Mouse (Mus musculus): ENCODE results near the gene Samd14.
"Not testable (repeated sequence)": the region's sequence is repeated elsewhere in the genome, so short reads cannot be mapped to it uniquely, and the experiment has no call there.

Samd14 gene

DNA sequence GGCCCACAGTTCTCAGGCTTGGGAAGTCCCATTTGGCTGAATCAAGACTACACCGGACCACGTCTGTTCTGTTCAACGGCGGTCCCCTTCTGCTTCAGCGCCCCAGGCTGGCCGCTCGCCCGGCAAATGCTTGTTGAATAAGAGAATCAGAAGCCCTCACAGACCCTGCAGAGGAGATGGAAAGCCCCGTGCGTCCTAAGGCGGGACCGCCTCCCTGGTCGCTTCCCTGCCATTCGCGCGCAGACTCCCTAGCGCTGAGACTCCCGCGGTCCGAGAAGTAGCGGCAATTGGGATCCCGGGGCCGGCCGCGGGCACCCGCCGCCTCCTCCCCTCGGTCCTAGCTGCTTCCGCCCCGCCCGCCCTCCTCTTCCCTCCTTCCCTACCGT is at the start of gene Samd14:
Gene Samd14 (plus strand): TSS at position 251 of the 386 bp plus-strand sequence.
- no peak for DNase-seq (ENCODE audit: low read depth)

DNA sequence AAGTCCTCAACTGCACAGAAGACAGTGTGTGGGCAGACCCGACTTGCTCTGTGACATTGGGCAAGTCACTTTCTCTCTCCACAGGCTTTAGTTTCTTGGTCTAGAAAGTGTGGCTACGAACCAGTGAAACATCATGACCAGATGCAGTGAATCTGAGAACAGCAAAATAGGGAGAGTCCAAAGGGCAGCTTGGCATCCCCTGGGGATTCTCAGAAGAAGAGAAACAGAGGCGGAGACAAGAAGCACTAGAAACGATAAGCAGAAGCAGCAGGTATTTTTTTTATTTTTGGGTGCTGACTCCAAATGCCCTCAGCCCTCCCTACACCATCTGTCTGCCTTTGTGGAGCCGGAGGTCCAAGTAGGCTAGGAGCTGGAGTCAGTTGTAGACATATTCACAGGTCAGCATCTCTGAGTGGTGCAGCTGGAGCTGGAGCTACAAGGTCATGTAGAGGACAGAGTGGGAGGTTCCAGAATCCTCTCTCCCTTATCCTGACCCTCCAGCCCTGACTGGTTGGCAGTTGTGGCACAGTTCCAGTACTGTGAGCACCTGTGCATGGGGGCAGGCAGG is 47.1 kb upstream of the Samd14 start:
- no peak for DNase-seq (ENCODE audit: low read depth)

GRCm38 (mm10) chr11:94967419-94967818 is 42.3 kb upstream of the Samd14 start, which contains the start of gene Hils1:
Hils1 (plus strand) TSS chr11:94967593.
- DNase-seq (ENCODE audit: low read depth), result no peak

DNA sequence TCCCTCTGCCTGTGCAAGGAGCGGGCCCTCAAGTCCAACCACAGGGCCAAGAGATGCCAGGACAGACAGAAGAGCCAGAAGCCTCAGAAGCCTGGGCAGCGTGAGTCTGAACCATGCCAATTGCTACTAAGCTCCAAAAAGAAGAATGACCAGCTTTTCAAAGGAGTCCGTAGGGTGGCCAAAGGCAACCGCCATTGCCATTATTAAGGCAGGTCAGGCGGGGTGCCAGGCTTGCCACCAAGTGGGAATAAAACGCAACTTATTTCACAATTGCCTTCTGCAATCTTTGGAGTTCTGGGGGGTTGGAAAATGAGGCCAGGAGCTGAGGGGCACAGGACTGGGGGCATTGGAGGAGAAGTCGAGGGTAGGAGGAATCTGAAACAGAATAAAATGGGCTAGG is 41.5 kb upstream of the Samd14 start:
- no peak for DNase-seq (ENCODE audit: low read depth)

DNA sequence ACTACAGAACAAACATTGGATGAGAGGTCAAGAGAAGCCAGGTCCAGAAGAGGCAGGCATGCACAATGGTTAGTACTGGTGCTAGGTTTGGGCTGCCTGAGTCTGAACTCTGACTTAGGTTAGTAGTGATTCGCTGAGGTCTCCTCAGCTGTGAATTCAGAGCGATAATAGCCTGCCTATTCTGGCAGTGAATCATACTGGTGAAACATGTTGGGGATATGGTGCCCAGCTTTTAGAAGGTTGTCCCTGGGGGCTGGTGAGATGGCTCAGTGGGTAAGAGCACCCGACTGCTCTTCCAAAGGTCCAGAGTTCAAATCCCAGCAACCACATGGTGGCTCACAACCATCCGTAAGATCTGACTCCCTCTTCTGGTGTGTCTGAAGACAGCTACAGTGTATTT is 40.0 kb upstream of the Samd14 start:
- DNase-seq (ENCODE audit: low read depth), result not testable (repeated sequence)

- no peak for DNase-seq (ENCODE audit: low read depth)
These were observed 39.3 kb upstream of the Samd14 start for GRCm38 (mm10) chr11:94970210-94970943.

DNA sequence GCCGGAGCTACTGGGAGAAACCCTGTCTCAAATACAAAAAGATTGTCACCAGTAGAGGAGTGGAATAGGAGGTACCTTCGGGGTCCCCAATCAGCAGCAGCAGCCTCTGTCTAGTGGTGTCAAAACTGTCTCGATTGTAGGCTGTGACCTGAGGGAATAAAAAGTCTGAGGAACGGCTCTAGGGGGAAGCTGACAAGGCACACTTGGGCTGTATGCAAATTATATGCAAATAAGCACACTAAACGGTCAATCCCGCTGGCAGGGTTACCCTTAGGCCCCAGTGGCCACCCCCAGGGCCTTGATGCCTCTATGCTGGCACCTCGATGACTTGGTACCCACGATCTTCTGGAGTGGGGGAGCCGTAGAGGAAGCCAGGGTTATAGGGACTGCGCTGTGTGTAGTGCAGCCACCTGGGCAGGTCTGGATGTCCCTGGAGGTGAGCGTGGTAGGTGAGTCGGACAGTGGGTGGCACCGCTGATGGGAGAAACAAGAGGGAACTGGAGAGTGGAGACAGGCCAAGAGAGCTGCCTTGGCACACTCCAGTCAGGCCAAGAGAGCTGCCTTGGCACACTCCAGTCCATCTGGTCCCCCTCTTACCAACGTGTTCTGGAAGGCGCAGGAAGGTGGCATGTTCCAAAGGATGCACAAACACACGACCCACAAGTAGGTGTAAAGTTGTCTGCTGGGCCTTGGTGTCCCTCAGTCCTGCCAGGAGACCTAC is 37.6 kb upstream of the Samd14 start:
- DNase-seq (ENCODE audit: low read depth), result no peak

GRCm38 (mm10) chr11:94972887-94973286 is 36.8 kb upstream of the Samd14 start:
- no peak for DNase-seq (ENCODE audit: low read depth)

DNA sequence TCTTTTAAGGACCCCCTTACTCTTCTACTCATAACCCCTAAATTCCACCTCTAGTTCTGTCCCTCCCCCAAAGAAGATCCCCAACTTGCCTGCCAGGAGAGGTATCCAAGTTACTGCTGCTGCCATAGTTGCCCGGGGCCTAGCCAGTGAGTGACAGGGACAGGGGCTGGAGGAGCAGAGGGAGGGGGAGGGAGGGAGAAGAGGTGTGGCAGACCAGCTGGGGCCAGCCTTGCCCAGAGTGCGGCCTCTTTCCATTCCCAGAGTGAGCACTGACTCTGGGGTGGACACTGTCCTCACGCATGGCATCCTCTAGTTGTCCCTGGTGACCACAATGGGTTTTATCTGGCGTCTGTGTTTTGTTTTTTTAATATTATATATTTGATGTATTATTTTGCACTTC is 36.4 kb upstream of the Samd14 start:
- no peak for DNase-seq (ENCODE audit: low read depth)

DNA sequence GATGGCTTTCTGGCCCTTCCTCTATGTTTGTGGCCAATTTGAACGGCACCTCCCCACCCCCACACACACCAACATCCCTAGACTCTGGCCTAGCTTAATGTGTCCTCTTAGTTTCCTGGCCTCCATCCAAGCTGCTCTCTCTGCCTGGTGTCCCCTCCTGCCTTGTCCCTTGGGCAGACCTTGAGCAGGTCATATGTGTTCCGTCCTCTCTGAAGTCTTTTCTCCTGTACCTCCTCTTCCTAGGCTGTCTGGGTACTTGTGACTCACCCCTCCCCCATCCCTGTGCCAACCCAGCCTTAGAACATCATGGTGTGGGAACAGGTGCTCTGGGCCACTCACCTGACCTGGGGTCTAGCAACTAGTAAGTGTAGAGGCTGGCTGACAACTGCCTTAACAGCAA is 34.7 kb upstream of the Samd14 start:
- DNase-seq (ENCODE audit: low read depth), result no peak

GRCm38 (mm10) chr11:94976199-94976598 is 33.5 kb upstream of the Samd14 start, which contains the start of gene Sgca:
Sgca (minus strand) TSS chr11:94976327.
- no peak for DNase-seq (ENCODE audit: low read depth)

DNA sequence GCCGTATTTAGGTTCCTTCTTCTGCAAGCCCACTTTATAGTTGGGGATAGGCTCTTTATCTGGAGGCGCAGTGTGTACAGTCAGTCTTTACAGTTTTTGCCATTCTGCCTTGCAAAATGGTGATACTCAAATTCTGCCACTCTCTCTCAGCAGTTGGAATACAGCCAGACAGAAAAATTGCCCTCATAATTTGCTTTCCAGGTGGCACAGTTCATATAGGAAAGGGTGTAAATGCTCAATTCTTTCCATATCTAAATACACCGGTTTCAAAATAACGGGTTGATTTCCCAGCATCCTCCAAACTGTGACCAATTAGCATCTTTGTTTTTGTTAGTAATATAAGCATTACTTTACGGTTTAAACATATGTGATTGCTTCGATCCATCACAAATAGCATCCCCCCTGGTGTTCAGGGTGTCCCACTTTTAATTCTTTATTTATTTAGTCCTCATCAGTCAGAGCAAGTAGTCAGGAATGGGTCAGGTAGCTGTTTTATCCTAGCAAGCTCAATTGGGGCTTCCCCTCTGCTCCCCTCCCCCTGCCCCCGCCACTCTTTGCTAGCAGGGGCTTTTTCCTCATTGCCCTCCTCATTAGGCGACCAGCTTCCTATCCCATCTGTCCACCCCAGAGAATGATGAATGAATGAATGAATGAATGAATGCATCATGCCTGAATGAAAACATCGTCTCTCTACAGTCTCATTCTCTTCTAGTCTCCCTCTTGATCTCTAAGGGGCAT is 31.3 kb upstream of the Samd14 start:
- DNase-seq (ENCODE audit: low read depth), result no peak

DNA sequence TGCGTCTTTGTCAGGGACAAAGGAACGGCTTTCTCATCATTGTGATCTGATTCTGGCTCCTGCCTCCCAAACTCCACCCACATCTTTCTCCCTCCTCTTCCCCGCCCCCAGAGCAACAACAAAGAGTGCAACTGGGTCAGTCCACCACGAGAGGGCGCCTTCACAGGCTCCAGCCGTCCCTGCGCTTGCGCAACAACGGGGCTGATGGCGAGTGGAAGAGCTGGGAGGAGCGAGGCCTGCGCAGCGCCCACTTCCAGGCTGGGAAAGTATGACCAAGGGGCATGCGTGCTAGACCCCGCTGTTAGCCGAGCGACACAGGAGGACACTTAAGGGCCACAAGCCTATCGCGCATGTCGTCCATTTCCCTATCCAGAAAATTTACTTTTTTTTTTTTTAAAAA is 30.7 kb upstream of the Samd14 start:
- peak; percentile 93 for DNase-seq (ENCODE audit: low read depth)

- DNase-seq (ENCODE audit: low read depth), result no peak
These were observed 30.1 kb upstream of the Samd14 start for GRCm38 (mm10) chr11:94979462-94980179.

DNA sequence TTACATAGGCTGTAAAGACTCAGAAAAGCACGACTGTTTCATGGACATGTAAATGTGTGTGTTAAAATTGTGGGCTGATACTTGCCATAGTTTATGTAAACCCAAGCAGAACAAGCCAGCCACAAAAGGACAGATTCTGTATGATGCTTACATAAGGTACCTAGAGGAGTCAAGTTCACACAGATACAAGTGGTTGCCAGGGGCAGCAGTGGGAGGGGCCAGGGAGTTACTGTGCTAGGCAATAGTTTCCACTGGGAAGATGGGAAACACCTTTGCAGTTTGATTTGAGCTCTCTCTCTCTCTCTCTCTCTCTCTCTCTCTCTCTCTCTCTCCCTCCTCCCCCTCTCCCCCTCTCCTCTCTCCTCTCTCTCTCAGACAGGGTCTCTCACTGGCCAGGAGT is 24.5 kb upstream of the Samd14 start:
- DNase-seq (ENCODE audit: low read depth), result no peak

- DNase-seq (ENCODE audit: low read depth), result no peak
These were observed 23.9 kb upstream of the Samd14 start for GRCm38 (mm10) chr11:94985822-94986221.

DNA sequence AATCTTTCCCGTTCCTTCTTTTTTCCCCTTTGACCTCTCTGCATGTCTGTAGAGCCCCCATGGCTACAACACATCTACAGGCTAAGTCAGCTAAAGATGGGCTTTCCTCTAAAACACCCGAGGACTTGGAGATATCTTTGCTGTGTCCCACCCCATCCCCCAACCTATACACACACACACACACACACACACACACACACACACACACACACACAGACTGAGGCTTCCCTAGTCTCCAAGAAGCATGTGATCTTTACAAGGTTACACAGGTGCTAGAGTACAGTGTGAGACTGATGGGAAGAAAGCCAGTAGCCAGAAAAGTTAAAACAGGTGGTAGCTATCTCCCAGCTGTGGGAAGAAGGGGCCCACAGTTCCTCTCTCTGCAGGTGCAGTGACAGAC is 23.2 kb upstream of the Samd14 start:
- DNase-seq (ENCODE audit: low read depth), result no peak

- no peak for DNase-seq (ENCODE audit: low read depth)
These were observed 22.3 kb upstream of the Samd14 start for GRCm38 (mm10) chr11:94987341-94987740.

- DNase-seq (ENCODE audit: low read depth), result no peak
These were observed 21.8 kb upstream of the Samd14 start for GRCm38 (mm10) chr11:94987851-94988250.

- no peak for DNase-seq (ENCODE audit: low read depth)
These were observed 20.7 kb upstream of the Samd14 start for GRCm38 (mm10) chr11:94988780-94989561.

DNA sequence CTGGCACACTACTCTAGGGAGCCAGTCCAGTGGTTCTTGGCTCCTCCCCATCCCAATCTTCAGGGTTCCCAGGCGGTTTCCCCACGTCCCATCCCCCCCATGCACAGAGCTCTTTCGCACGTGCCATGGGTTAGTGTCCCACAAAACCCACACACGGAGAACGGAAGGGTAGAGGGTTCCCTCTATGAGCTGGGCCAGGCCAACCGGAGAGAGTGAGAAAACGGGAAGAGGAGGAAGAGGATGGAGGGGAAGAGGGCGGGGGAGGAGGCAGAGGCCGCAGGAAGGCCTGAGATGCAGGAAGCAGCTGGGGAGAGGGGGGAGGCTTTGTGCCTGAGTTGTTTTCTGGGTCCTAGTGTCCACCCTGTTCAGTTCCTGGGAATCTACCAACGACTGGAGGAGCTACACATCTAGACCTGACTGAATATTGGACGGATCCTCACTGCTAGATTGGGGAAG is 20.1 kb upstream of the Samd14 start:
- peak; percentile 84 for DNase-seq (ENCODE audit: low read depth)

Data from c-Kit-positive CD71-positive TER-119-negative erythroid progenitor cells, embryonic 14.5 days (primary cell).